Mouse (Mus musculus): ENCODE results near the gene 5730596B20Rik. TPM values are rescaled to one million over a fixed set of nuclear protein-coding genes. Genes with fewer than 3 reads are reported as not detected.

The 5730596B20Rik gene
- polyA plus RNA-seq (2011; ENCODE audit: insufficient read length, low read depth, missing spikeins), result 0.23 TPM in 1 of 2 replicates, not detected in the other

DNA sequence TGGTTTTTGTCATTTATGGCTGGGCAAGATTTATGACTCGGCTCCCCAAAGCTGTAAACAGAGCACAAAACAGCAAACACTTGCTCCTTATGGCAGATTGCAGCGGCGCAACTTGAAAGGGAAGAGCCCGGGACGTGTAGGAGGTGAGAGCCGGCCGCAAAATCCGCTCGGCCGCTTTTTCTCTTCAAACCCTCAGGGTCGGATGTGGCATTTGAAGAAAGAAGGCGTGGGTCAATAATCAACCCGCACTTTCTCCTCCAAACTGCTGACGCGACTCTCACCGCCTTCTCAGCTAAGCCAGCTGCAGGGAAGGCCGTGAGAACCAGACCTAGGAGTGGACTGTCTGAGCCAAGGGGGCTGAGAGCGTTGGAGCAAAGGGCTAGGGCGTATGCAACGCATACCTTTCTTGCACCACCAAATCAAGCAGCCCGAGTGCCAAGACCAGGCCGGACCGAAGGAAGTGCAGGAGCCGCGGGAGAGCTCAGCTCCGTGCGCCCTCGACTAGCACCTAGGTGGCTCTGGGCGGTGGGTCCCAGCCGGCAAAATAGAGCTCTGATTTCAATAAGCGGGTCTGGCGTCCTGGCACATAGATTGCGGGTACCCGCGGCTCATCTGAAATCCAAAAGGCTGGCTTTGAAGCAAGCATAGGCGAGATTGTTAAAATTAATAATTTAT, at the start of gene 5730596B20Rik:
Gene 5730596B20Rik (plus strand): TSS at position 438 of the 675 bp plus-strand sequence.
- H3K4me1 ChIP-seq (ENCODE audit: control insufficient read depth, insufficient read depth, low read length), result peaks cover 2% of the 10 kb centered on the region; the same call in 1 of the 2 replicates
- TF ChIP-seq CTCF (IDR thresholded peaks at IDR 0.05; ENCODE audit: borderline replicate concordance, insufficient read depth, low read length), result no peak
- peak; percentile 37; the same call in 1 of the 2 replicates for TF ChIP-seq POLR2A (IDR thresholded peaks at IDR 0.05; ENCODE audit: low read depth, low read length)
- peak within 1 kb of the TSS; percentile 48 for H3K4me3 ChIP-seq (ENCODE audit: insufficient read depth, low read length)
- H3K27ac ChIP-seq (ENCODE audit: insufficient read depth, low read length), result peak within 1 kb of the TSS; percentile 81

DNA sequence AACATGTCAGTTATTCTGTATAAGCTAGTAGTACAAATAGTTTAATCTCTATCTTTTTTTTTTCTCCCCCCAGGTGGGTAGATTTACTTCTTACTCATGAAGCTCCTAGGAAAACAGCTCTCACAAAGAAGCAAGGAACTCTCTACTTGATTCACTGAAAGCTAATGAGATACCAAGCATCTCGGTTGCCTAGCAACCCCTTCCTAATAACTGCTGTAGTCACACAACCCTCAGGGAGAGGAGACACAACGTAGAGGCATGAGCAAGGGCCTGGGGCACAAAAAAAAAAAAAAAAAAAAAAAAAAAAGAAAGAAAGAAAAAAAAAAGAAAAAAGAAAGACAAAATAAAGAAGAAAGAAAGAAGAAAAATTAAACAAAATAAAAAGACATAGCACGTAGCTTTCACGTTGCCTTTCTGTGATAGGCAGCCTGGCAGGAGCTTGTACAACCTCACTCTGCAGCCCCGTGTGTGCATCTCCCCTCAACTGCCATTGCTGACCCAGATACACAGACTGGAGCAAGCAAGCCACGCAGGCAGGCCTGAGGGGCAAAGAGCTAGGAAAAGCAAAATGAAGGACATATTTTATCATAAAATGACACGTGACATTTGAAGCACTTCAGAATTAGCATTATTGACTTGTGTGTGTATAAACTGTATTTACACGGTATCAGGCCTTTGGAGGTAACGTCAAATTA, 39.3 kb upstream of the 5730596B20Rik start:
- TF ChIP-seq POLR2A (IDR thresholded peaks at IDR 0.05; ENCODE audit: low read depth, low read length) (no peak), CTCF (IDR thresholded peaks at IDR 0.05; ENCODE audit: borderline replicate concordance, insufficient read depth, low read length) (no peak)
- Histone ChIP-seq H3K4me1 (ENCODE audit: control insufficient read depth, insufficient read depth, low read length) (no peaks in the 10 kb centered on the region), H3K4me3 (ENCODE audit: insufficient read depth, low read length) (no peak overlapping the region), H3K27ac (ENCODE audit: insufficient read depth, low read length) (no peak overlapping the region)

DNA sequence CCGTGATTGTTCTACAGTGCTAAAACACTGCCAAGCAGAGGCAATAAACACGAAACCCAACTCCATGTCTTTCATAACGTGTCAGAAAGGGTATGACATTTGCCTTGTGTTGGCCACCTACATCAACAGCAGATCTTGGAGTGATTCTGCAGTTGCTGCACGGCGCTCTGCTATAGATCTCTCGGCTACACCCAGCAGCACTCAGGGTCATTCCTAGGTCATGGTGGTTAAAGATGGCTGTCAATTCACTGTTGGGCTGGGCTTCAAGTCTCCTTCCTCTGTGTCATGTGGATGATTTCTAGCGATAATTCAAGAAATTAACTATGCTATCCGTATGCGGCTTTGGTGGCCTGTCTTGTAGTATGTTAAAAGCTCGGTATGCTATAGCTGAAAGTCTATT, 38.7 kb upstream of the 5730596B20Rik start:
- Histone ChIP-seq H3K27ac (ENCODE audit: insufficient read depth, low read length) (no peak overlapping the region), H3K4me3 (ENCODE audit: insufficient read depth, low read length) (no peak overlapping the region), H3K4me1 (ENCODE audit: control insufficient read depth, insufficient read depth, low read length) (no peaks in the 10 kb centered on the region)
- TF ChIP-seq POLR2A (IDR thresholded peaks at IDR 0.05; ENCODE audit: low read depth, low read length) (no peak), CTCF (IDR thresholded peaks at IDR 0.05; ENCODE audit: borderline replicate concordance, insufficient read depth, low read length) (no peak)

DNA sequence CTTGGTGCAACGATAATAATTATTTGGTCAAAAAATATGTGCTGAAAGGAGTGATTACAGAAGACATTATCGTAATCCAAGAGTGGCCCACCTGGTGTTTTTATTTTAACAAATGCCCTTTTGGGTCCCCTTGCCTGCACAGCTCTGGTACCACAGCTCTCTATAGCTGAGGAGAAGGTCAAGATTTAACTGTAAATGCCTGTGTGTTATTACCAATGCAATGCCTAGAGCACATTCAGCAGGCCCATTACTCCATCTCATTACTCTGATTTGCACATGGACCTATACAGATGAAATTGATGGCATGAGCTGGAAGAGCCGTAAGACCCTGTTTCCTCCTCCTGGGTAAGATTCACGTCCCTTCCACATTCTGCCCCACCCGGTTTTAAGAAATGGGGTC, 38.2 kb upstream of the 5730596B20Rik start:
- TF ChIP-seq POLR2A (IDR thresholded peaks at IDR 0.05; ENCODE audit: low read depth, low read length) (no peak), CTCF (IDR thresholded peaks at IDR 0.05; ENCODE audit: borderline replicate concordance, insufficient read depth, low read length) (no peak)
- no peak overlapping the region for H3K4me3 ChIP-seq (ENCODE audit: insufficient read depth, low read length)
- H3K27ac ChIP-seq (ENCODE audit: insufficient read depth, low read length), result no peak overlapping the region
- no peaks in the 10 kb centered on the region for H3K4me1 ChIP-seq (ENCODE audit: control insufficient read depth, insufficient read depth, low read length)

DNA sequence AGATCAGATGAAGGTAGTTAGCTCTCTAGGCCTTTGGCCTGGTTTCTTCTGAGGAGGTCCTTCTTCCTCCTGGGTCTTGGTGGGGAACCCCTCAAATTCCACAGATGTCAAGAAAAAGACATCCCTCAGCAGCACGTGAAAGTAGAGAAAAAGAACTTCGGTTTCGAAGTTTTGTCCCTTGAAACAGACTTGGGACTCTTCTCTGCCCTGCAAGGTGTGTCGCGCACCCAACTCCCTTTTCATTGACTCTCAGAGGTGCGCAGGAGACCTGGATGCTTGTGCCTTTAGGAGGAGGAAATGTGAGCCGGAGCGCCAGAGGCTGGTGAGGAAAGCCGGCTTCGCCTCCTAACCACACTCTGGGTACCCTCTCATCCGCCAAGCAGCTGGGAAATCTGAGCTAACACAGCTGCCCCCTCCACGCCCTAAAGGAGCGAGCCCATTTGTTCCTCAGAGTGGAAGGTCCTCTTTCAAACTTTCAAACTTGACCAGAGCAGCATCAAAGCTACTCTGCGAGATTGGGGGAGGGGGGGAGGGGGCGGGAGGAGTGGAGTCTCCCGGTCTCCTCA, 26.8 kb upstream of the 5730596B20Rik start:
- no peak for TF ChIP-seq CTCF (IDR thresholded peaks at IDR 0.05; ENCODE audit: borderline replicate concordance, insufficient read depth, low read length)
- TF ChIP-seq POLR2A (IDR thresholded peaks at IDR 0.05; ENCODE audit: low read depth, low read length), result no peak
- H3K4me3 ChIP-seq (ENCODE audit: insufficient read depth, low read length), result no peak overlapping the region

DNA sequence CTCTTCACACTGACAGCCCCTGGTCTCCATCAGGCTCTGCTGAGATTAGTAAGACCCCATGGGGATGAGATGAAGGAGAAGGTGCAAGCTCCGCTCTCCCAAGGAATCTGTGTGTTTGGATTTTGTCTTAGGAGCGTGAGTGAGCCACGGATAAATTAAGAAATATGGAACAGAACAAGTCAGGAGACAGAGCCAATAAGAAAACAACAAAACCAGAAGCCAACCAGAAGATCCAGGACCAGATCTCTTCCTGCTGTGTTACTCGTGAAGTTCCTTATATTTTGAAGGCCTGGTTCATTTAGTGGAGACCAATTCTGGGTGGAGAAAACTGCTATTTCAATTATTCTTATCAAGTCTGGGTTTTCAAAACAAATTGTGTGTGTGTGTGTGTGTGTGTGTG, 25.7 kb upstream of the 5730596B20Rik start:
- Histone ChIP-seq H3K4me1 (ENCODE audit: control insufficient read depth, insufficient read depth, low read length) (0 out of 2 replicates have a peak, but pooled peaks cover 4% of the 10 kb centered on the region), H3K27ac (ENCODE audit: insufficient read depth, low read length) (no peak overlapping the region), H3K4me3 (ENCODE audit: insufficient read depth, low read length) (no peak overlapping the region)
- TF ChIP-seq POLR2A (IDR thresholded peaks at IDR 0.05; ENCODE audit: low read depth, low read length) (no peak), CTCF (IDR thresholded peaks at IDR 0.05; ENCODE audit: borderline replicate concordance, insufficient read depth, low read length) (no peak)

More for the DNA sequence above, 26.8 kb upstream of the 5730596B20Rik start:
- Histone ChIP-seq H3K27ac (ENCODE audit: insufficient read depth, low read length) (no peak overlapping the region), H3K4me1 (ENCODE audit: control insufficient read depth, insufficient read depth, low read length) (0 out of 2 replicates have a peak, but pooled peaks cover 4% of the 10 kb centered on the region)

DNA sequence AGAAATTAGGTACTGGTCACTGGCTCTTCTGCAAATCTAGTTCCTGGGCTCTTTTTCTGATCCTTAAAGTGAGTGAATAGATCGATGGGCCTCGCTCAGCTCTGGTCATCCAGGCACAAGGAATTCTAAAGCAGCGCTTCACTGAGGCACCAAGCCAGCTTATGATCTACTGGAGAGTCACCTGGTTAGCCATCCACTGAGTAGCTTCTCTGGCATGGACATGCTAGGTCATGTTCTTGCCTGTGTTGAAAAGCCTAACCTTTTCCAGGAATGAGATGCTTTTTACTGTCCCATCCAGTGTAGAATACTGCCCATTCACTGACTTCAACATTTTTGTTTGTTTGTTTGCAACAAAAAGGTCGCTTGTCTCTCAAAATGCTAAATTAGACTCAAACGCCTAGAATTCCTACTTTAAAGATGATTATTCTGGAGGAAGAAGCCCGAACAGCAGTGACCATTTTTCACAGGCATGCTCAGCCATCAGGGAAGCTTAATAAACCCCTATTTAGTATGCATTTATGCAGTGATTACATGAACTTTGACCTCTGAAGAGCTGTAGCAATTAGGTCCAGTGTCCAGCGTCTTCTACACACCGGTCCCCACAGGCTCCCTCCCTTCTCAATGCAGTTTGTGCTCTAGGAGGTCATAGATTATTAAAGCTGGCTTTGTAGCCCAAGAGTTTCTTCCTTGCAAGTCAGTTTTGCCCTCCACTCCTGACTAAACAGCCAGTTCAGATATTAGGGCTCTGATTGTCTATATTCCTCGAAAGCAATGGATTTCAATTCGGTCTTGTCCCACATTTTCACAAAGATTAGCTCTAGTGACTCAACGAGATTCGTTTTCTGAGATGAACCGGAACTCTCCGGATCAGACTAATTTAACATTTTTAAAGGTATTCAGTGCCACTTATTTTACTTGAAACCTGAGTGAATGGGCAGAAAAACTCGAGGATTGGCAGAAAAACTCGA, 24.8 kb upstream of the 5730596B20Rik start:
- no peak overlapping the region for H3K27ac ChIP-seq (ENCODE audit: insufficient read depth, low read length)
- TF ChIP-seq POLR2A (IDR thresholded peaks at IDR 0.05; ENCODE audit: low read depth, low read length) (no peak), CTCF (IDR thresholded peaks at IDR 0.05; ENCODE audit: borderline replicate concordance, insufficient read depth, low read length) (no peak)
- no peak overlapping the region for H3K4me3 ChIP-seq (ENCODE audit: insufficient read depth, low read length)

DNA sequence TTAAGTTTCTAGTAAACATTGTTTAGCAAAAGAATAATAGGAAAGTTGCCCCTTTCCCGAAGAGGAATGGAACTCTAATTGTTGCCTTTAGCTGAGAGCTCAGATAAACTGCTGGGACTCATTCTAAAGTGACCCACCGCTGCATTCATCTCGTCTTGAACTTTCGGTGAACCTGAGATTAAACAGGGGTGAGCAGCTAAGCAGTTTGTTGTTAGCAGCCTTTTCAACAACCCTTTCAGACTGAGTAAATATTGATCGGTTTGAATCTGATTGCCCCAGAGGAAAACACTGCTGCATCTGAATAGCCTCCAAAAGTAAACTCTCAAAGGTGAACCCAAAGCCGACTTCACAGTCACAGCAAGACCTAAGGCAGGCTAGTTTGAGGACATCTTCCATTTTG, 24.0 kb upstream of the 5730596B20Rik start:
- no peak for TF ChIP-seq CTCF (IDR thresholded peaks at IDR 0.05; ENCODE audit: borderline replicate concordance, insufficient read depth, low read length)
- no peak for TF ChIP-seq POLR2A (IDR thresholded peaks at IDR 0.05; ENCODE audit: low read depth, low read length)
- Histone ChIP-seq H3K4me3 (ENCODE audit: insufficient read depth, low read length) (no peak overlapping the region), H3K27ac (ENCODE audit: insufficient read depth, low read length) (no peak overlapping the region), H3K4me1 (ENCODE audit: control insufficient read depth, insufficient read depth, low read length) (0 out of 2 replicates have a peak, but pooled peaks cover 4% of the 10 kb centered on the region)

More for the DNA sequence above, 24.8 kb upstream of the 5730596B20Rik start:
- 0 out of 2 replicates have a peak, but pooled peaks cover 4% of the 10 kb centered on the region for H3K4me1 ChIP-seq (ENCODE audit: control insufficient read depth, insufficient read depth, low read length)

DNA sequence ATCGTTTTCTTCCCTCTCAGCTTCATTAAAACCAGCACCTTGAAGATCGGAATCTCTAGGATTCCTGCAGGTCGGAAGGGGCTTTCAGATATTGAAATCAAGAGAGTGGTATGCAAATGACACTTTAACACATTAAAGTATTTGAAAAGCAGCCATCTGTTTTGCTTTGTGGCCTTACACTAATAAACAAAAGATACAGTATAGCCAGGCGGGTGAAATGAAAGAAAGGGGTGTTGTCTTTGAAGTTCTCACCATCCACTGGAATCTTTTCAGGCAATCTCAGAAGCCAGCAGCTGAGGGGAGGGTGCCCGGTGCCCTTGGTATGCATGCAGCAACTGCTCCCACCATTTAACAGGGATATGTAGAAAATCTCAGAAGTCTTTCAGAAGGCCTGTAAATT, 23.3 kb upstream of the 5730596B20Rik start:
- no peak for TF ChIP-seq CTCF (IDR thresholded peaks at IDR 0.05; ENCODE audit: borderline replicate concordance, insufficient read depth, low read length)
- TF ChIP-seq POLR2A (IDR thresholded peaks at IDR 0.05; ENCODE audit: low read depth, low read length), result no peak
- H3K4me1 ChIP-seq (ENCODE audit: control insufficient read depth, insufficient read depth, low read length), result 0 out of 2 replicates have a peak, but pooled peaks cover 4% of the 10 kb centered on the region
- H3K27ac ChIP-seq (ENCODE audit: insufficient read depth, low read length), result no peak overlapping the region
- H3K4me3 ChIP-seq (ENCODE audit: insufficient read depth, low read length), result no peak overlapping the region
